Mouse (Mus musculus) T-helper 17 cell (primary cell): ENCODE measurements at regions not wholly inside any gene's neighbourhood (a gene's known extent, or its start where the extent isn't known, plus 50 kb on each side); places are given as distances from the start of the nearest gene placed in this dataset.
"Not testable (repeated sequence)": the region's sequence is repeated elsewhere in the genome, so short reads cannot be mapped to it uniquely, and the experiment has no call there.

ENCODE experiments used
- in situ Hi-C, 2 experiments: fragments of 300-600 bp; cut with MboI, MseI; formaldehyde crosslinking; loops; 1 replicate in 1 of 2; 2 replicates in 1 of 2; pipeline ENCODE4 v1.15.1; 2025; ENCODE audit warnings: high pct_unique_total_duplicates in 2 of 2

GRCm38 (mm10) chr17:79547075-79547474, 64.6 kb upstream of the Rmdn2 start:
- in situ Hi-C loops: no loop called here

GRCm38 (mm10) chr17:79547524-79547923, 64.1 kb upstream of the Rmdn2 start:
- in situ Hi-C loops: no loop called here

GRCm38 (mm10) chr17:79550409-79550808, 61.3 kb upstream of the Rmdn2 start:
- in situ Hi-C loops: not testable (repeated sequence)

DNA sequence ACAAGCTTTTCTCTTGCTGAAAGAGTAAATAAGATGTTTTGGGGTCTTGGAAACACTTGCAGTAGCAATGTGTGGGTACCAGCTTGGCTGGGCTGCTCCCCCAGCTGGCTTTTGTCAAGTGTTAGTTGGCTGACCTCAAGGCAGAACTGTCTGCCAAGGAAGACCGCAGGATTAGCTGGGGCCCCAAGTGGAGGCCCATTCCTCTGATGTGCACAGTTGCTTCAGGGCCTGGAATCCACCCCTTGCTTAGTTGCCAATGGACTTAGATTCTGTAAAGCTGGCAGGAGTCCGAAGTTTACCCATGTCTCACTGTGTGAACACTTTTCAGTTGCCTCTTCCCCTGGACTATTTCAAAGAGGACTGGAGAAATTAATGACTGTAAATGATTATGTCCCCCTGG, 57.8 kb upstream of the Rmdn2 start:
- in situ Hi-C loops: no loop called here

DNA sequence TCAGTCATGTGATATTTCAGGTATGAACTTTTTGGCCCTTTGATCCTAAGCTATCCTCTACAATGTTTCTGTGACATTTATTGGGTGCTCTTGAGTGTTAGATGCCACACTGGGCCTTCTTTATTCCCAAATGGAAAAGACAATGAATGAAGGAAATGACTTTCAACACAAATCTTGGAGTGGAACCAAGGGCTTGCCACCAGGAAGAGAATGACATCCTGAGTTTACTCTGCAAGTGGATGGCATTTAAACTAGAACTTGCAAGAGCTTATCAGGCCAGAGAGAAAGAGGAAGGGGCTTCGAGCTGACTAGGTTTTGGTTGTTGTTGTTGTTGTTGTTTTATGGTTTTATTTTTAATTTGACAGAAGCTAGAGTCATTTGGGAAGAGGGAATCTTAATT, 56.1 kb upstream of the Rmdn2 start:
- in situ Hi-C loops: no loop called here
